Mouse (Mus musculus) heart, adult 11 months (tissue): ENCODE measurements around the gene Naa35.
A peak's percentile ranks its signal among the peaks of the same experiment; 100 is the strongest.
"Not testable (repeated sequence)": the region's sequence is repeated elsewhere in the genome, so short reads cannot be mapped to it uniquely, and the experiment has no call there.

Experiments
- DNase-seq: peaks from one replicate; pipeline ENCODE4 v3.0.0; 2022

Naa35 gene

GRCm38 (mm10) chr13:59584481-59584880 lies 578 bp upstream of the Naa35 start:
- peak; percentile 96 for DNase-seq

- no peak for DNase-seq
Observed at GRCm38 (mm10) chr13:59585648-59586005, 568 bp downstream of the Naa35 start.

DNA sequence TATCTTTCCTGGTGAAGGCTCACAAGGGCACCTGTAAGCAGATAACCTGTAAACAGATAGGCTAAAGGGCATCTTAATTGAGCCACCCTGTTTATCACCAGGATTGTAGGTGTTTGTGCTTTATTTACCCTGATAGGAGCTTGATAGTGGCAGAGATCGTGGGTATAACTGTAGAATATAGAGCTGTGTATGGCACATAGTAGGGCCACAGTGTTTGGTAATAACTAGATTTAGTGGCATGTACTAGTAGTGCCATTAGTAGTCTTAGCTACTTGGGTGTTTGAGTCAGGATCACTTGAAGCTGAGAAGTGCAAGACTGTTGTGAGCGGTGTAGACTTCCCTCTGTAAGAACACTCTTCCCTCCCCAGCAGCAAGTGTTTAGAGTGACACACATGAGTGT lies 2.1 kb downstream of the Naa35 start:
- DNase-seq: no peak

- no peak for DNase-seq
Observed at GRCm38 (mm10) chr13:59589672-59590071, 4.6 kb downstream of the Naa35 start.

GRCm38 (mm10) chr13:59590691-59591090 lies 5.6 kb downstream of the Naa35 start:
- DNase-seq: no peak

DNA sequence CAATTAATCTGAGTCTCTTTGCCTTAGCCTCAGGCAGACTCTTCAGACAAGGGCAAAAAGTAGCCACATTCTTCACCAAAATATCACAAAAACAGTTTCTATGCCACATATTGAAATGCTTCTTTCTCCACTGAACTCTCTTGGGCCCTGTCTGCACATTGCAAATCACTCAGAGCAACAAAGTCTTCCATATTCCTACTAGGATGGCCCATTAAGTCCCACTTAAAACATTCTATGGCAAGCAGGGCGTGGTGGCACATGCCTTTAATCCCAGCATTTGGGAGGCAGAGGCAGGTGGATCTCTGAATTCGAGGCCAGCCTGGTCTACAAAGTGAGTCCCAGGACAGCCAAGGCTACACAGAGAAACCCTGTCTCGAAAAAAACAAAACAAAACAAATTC lies 7.0 kb downstream of the Naa35 start:
- not testable (repeated sequence) for DNase-seq

DNA sequence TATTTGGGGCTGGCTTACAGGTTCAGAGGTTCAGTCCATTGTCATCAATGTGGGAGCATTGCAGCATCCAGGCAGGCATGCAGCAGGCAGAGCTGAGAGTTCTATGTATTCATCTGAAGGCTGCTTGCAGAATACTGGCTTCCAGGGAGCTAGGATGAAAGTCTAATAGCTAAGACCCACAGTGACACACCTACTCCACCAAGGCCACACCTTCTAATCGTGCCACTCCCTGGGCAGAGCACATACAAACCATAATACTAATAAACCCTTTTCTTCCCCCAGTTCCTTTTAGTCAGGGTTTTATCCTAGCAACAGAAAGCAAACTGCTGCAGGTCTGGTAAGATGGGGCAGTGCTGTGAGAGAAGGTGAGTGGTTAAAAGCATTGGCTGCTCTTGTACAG lies 7.6 kb downstream of the Naa35 start:
- no peak for DNase-seq

DNA sequence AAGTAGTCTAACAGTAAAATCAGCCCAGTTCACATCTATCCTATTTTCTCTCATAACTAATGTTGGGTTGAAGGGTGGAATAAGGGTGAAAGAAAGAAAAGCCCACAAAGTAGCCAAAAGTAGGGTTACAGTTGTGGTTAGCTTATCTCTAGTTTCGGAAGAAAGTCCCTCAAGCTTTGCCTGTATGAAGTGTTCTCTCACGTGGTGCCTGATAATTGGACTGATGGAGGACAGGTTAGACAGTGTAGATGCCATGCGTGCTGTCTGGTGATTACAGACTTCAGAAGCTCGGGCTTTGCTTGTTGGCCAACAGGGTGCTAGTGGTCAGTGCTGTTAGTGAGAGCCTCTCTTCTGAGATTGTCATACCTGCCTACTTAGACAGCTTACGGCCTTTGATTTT lies 18.0 kb downstream of the Naa35 start:
- DNase-seq: no peak

- DNase-seq: peak; percentile 40
Observed at GRCm38 (mm10) chr13:59604511-59604910, 19.5 kb downstream of the Naa35 start.

GRCm38 (mm10) chr13:59605221-59605922 lies 20.3 kb downstream of the Naa35 start:
- peak; percentile 78 for DNase-seq

GRCm38 (mm10) chr13:59609885-59610284 lies 24.8 kb downstream of the Naa35 start:
- DNase-seq: peak; percentile 54

- peak; percentile 90 for DNase-seq
Observed at GRCm38 (mm10) chr13:59610437-59610836, 25.4 kb downstream of the Naa35 start.

DNA sequence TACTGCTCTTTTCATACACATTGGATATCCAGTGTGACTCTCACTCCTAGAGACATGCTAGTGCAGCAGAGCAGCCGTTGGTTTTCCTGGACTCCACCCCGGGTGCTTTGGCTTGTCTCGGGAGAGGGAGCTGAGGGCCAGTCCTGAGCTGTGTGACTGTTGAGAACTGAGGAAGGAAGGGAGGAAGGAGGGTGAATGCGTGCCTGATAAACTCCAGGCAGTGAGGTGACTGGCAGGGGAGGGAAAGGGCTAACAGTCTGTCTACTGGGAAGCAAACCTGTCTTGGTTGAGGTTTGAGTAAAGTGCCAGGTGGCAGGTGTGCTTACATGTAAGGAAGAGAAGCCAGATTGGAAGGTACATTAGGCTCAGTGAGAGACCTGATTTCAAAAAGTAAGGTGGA lies 28.8 kb downstream of the Naa35 start:
- DNase-seq: peak; percentile 55

DNA sequence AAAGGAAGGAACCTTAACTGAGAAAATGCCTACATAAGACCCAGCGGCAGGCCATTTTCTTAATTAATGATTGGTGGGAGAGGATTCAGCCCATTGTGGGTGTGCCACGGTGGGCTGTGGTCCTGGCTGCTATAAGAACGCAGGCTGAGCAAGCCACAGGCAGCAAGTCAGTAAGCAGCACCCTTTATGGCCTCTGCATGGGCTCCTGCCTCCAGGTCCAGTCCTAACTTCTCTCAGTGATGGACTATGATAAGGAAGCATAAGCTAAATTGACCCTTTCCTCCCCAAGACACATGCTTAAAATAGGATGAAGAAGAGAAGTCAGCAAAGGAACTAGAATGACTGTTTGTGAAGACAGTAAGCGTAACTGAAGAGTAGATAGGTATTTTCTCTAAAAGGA lies 30.1 kb downstream of the Naa35 start:
- DNase-seq: peak; percentile 33

DNA sequence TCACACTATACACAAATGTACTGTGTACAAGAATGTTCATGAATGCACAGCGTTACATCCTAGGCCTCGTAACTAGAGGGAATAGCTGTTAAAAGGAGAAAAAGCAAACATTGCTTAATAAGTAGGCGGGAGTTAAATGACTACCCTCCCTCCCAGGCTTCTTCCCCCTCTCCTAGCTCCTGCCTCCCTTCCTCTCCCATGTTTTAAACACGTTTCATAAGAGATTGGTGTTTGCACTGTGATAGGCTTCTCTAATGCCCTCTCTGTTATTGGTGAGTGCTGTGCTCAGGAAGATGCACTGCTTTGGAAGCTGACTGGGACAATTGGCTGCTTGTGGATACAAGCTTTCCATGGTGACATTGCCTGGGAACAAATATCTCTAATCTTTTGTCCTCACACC lies 30.5 kb downstream of the Naa35 start:
- DNase-seq: no peak

DNA sequence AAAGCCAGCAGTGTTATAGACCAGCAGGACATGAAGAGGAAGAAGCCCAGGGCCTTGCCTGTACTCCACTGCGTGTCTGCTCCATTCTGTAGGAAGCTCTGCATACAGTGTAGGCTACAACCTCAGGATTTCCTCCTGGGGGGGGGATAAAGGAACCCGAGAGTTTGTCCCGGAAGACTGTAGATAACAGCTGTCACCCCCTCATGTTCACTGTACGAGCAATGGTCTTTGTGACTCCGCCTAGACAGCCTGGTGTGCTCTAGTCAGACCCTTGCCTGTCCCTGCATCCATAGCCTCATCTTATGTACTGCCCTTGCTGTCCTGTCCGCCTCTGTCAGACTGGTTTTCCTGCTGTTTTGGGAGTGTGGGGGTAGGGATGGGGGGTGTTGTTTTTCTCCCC lies 33.4 kb downstream of the Naa35 start:
- DNase-seq: peak; percentile 55

DNA sequence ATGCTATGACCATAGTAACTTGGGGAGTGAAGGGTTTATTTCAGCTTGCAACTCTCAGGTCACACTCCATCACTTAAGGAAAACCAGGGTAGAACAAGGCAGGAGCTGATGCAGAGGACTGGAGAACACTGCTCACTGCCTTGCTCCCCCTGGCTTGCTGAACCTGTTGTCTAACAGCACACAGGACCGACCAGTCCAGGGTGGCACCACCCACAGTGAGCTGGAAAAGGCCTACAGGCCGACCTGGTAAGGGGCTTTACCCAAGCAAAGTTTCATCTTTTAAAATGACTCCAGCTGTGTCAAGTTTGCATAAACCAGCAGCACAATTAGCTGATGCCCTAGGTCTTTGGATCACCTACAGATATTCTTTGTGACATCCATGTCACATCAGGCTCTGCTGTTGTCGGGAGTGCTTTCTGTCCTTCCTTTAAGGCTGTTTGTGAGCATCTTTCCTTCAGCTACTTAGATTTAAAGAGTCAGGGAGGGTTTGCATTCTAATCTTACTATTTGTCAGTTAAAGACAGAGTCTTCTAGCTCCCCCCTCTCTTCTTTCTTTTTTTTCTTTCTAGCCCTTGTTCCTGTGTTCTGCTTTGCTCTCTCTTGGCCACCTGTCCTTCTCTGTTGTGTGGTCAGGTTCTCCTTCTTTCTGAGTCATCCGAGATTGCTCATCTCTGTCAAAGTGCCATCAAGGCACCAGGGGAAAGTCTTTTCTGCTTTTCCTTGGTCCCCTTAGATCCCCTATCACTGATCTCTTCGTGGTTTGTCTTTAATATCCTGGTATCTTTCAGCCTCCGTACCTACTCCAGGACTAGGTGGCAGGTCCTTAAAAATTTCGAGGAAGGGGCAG lies 36.8 kb downstream of the Naa35 start:
- peak; percentile 42 for DNase-seq

DNA sequence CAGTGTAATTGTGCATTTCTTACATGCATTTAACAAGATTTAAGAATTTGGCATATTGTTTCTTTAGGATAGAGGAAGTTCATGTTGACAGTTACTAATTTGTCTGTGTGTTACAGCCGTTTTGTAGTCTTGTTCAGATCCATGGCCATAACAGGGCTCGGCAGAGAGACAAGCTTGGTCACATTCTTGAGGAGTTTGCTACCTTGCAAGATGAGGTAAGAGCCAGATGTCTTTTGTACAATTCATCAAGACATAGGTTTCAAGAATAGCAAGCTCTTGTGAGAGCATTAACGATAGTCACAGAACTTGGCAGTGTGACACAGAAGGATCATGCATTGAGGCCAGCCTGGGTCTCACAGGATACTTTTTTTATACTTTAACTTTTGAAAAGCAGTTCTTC lies 39.3 kb downstream of the Naa35 start:
- peak; percentile 75 for DNase-seq

DNA sequence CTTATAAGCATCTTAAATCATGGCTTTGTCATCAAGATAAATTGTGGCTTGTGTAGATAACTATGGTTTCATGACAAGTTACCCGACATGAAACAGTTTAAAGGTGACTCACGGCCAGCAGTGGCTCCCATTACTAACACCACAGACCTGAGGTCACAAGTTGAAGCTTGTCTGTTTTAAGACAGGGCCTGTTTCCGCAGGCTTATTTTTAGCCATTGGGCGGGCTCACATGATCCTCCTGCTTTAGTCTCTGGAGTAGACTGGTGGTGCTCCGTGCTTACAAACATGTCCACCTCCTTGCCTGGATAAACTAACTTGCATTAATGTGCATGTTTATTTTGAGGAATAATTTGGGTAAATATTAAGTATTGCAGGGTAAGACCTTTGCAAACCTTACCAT lies 39.8 kb downstream of the Naa35 start:
- DNase-seq: peak; percentile 96

DNA sequence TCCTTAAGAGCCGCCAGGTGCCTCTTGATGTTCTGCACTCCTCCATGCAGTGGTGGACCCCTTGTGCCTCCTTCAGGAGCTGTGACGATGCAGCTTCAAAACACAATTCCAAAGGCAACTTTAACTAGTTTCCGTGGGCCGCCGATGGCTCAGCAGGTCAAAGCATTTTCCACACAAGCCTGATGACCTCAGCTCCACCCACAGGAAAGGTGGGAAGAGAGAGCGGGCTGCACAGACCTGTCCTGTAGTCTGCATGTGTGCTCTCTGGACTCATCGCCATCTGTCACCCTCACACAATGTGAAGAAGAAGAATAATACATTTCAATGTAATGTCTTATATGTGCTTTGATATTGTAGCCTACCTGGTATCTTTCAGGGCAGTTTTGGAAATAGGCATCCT lies 41.7 kb downstream of the Naa35 start:
- DNase-seq: peak; percentile 40

DNA sequence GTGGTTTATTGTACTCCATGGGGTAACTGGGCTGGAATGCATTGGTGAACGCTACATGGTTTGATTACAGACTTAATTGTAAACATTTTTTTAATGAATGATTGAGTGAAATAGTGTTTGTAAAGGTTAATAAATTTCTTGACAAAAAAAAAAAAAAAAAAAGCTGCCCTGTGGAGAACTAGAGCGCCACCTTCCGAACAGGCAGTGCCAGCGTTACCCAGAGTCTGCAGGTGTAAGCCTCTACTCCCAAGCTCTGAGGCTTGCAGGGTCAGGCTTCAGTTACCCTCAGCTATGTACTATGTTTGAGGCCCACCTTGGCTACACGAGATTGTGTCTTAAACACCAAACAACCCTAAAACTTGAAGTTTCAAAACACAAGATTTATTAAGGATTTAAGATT lies 49.6 kb downstream of the Naa35 start:
- DNase-seq: no peak

GRCm38 (mm10) chr13:59637800-59638199 lies 52.7 kb downstream of the Naa35 start:
- no peak for DNase-seq

GRCm38 (mm10) chr13:59639368-59640177 lies 54.5 kb downstream of the Naa35 start:
- no peak for DNase-seq

- no peak for DNase-seq
Observed at GRCm38 (mm10) chr13:59640178-59640440, 55.0 kb downstream of the Naa35 start.
